Mouse (Mus musculus) testis, postnatal 14 days (tissue): ENCODE data around the gene Hectd1.

Experiments
- DNase-seq: peaks from one replicate; pipeline ENCODE4 v3.0.0; 2021; ENCODE audit warnings: low spot score

The Hectd1 gene

GRCm38 (mm10) chr12:51703859-51704258 lies 125.5 kb downstream of the Hectd1 start:
- no peak for DNase-seq

- DNase-seq = no peak
Observed at GRCm38 (mm10) chr12:51701723-51702122, 127.6 kb downstream of the Hectd1 start.

GRCm38 (mm10) chr12:51699623-51700393 lies 129.5 kb downstream of the Hectd1 start:
- no peak for DNase-seq

- DNase-seq = no peak
Observed at GRCm38 (mm10) chr12:51696157-51696556, 133.2 kb downstream of the Hectd1 start.

DNA sequence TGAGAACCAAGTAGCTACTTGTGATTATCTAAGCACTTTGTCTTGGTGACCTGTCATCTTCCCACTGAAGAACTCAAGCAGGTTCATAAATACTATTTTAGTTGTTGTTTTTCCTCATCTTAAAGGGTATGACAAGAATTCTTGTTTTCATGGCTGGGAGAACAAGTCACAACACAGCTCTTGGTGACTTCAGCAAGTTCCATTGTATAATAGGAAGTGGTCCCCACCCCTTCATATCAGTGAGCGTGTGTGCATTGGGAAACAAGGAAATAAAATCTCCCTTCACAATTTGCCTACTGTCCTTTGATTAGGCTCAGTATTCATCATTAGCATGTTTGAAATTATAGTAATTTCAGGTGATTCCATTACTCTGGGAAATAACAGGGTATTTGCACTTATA lies 134.4 kb downstream of the Hectd1 start:
- DNase-seq = no peak

- no peak for DNase-seq
Observed at GRCm38 (mm10) chr12:51694096-51694495, 135.2 kb downstream of the Hectd1 start.
